Mouse (Mus musculus): ENCODE measurements around the gene Nphp4. TPM values are rescaled to one million over a fixed set of nuclear protein-coding genes. Genes with fewer than 3 reads are reported as not detected.
"Not testable (repeated sequence)": the region's sequence is repeated elsewhere in the genome, so short reads cannot be mapped to it uniquely, and the experiment has no call there.

Gene Nphp4
- total RNA-seq, 2 experiments from 2014 or later: 2.7 to 5.1 TPM

DNA sequence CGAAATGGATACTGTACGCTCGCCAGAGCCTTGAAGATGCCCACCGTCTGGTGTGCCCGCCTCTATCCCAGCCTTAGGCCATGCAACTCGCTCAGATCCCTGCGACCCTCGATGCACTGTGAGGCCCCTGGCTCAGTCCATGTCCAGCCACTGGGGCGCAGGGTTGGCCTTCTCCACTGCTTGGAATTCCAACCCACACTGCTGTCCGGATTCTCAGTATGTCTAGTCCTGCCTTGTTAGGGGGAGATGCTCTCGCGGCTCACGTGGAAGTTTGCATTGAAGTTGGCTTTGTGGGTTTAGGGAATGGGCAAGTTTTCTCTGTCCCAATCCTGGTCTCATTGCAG lies 1.7 kb downstream of the Nphp4 start:
- peak in 1 of 2 experiments; percentile 6 for DNase-seq

- DNase-seq: no peak
These were observed 3.9 kb downstream of the Nphp4 start for GRCm38 (mm10) chr4:152480426-152480825.

DNA sequence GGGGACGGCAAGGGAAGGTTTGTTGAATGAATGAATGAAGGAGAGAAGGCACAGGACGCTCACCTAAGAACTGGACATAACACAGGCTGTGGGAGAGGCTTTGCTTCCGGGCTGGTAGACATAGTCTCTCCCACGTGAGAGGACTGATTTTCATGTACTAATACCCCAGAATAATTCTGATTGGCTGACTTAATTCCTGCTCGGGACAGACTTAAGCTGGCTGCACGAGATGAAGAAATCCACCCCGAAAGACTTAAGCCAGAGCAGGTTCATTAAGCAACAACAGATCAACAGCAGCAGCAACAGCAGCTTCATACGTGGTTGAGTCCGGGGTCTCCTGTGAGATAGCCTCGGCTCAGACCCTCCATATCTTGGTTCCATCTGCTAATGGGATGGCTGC lies 11.5 kb downstream of the Nphp4 start:
- DNase-seq: no peak

- no peak for DNase-seq
These were observed 13.8 kb downstream of the Nphp4 start for GRCm38 (mm10) chr4:152490311-152490710.

DNA sequence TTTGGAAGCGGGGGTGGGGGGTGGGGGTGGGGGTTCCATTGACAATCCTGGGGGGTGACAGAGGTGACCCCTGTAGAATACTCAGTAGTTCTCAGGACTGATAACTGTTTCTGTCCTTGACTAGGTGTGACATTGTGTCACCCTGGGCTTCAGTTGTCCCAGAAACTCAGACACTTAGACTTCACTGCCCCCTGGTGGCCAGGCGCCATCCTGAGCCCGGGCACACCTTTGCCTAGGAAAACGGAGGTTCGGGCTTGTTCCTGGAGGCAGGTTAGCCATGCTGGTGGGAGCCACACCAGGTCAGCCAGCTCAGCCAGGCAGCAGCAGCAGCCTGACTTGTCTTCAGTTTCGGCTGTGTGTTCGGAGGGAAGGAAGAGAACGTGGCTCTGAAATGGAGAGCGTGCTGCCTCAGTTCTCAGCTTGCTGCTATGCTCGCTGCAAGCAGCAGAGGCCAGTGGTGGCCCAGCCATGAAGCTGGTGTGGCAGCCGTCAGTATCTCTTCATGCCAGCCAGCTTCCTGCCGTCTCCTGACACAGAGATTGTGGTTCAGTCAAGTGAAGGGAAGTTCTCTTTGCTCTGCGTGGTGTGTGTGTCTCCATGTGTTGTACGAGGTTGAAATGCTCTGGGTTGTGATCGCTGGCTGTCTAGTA lies 14.9 kb downstream of the Nphp4 start:
- DNase-seq: peak; percentile 68 to 80

DNA sequence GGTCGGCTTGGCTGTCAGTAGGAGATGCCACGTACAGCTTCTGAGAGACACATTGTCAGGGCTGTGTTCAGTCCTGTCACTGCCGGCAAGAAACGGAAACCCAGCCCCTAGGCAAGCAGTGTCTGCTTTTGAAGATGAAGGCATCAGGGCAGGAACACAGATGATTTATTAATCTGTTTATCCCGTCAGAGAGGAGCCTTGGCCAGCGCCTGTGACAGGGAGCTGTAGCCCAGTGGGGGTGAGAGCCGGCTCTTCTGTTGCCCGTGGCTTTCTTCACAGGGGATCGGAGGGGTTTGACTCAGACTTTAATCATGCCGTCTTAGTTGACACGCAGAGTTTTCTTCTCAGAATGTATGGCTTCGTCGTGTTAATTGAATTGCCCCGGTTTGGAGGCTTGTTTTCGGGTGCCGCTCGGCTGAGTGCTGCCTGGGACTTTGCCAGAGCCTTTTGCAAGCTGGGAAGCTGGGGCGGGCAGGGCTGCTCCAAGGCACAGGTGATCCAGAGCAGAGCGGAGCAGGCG lies 17.9 kb downstream of the Nphp4 start:
- peak; percentile 41 to 53 for DNase-seq

GRCm38 (mm10) chr4:152512221-152512925 lies 35.9 kb downstream of the Nphp4 start:
- no peak for DNase-seq

DNA sequence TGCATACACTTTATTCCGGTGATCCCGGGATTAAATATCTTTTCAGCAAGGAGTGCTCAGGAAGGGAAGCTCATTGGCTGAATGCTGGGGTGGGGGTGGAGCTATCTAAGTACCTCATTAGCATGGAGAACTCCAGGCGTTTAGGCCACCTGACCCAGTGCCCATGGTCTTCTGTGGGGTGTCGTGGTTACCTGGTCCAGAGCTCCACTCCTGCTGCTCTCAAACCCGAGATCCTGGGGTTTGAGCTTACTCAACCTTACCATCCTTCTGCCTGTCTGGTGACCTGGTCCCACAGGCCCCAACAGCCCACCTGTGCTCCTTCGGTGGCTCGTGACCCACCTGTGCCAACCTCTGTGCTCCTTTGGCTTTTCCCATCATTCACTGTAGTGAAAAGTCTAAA lies 38.4 kb downstream of the Nphp4 start:
- DNase-seq: no peak

- DNase-seq: no peak
These were observed 42.6 kb downstream of the Nphp4 start for GRCm38 (mm10) chr4:152519106-152519505.

GRCm38 (mm10) chr4:152520083-152520482 lies 43.6 kb downstream of the Nphp4 start:
- peak; percentile 49 to 61 for DNase-seq

- DNase-seq: peak; percentile 12 to 15
These were observed 56.4 kb downstream of the Nphp4 start for GRCm38 (mm10) chr4:152532872-152533271.

- DNase-seq: no peak
These were observed 63.2 kb downstream of the Nphp4 start for GRCm38 (mm10) chr4:152539756-152540155.

DNA sequence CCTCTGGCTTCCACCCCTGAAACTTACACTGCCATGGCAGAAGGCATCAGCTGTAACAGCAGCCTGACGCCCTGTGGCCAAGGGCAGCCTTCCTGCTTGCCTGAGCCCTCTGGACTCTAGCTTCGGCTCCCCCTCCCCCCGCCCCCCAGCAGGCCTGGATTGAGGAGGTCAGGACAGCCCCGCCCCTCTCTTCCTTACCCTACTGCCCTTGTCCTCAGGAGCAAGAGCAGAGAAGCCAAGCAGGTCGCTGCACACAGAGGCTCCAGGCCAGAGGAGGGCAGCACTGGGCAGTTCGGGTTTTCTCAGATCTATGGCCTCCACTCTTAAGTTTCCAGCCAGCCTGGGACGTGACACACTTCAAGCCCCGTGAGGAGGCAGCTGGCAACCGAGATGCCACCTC lies 64.7 kb downstream of the Nphp4 start:
- no peak for DNase-seq

- no peak for DNase-seq
These were observed 65.9 kb downstream of the Nphp4 start for GRCm38 (mm10) chr4:152542447-152542846.

DNA sequence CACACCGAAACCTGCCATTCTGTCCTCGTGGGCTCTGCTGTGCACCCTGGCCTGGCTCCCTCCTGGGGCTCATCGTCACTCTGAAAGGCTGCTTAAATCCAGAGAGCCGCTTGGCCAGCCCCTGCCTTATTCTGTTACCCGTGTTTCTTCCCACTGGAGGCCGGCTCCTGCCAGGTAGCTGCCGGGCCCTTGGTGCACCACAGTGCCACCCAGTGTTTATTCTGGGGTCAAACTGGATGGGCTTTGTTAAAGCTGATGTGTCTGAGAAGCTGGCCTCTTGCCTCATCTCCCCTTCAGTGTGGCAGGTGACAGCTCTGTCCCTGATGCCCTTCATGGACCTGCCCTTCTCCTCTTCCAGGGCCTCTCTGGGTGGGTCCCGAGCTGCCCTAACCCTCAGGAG lies 70.0 kb downstream of the Nphp4 start:
- no peak for DNase-seq

DNA sequence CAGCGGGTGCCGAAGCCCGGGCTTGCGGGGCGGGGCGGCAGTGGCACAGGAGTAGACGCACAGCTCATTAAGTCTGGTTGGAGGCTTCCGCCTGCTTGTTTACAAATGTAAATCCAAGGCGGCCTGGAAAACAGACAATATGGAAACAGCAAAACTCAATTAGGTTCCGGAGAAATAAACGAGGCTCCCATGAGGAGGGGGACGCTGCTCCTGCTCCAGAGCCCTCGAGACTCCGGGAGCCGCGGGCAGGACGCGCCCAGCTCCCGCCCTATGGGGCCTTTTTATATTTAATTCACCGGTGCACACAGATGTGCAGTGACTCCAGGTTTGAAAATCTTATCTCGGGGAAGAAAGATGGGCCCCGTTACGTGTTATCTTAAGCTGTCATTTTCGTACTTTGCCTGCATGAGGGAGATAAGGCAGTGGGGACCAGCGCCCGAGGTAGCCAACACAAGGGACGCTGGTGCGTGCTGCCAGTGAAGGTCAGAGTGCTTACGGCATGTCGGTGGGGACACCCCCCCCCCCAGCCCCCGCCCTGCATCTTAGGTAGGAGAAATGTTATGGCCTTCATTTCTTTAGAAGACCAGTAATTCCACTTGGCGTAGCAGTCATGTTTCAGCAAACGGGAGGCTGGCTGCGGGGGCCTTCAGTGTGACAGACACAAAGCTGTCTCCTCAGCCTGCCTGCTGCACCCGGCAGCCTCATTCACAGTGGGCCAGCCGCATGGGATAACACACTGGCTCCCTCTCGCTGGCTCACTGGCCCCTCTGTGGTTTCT lies 71.6 kb downstream of the Nphp4 start:
- DNase-seq: no peak

GRCm38 (mm10) chr4:152549507-152550202 lies 73.1 kb downstream of the Nphp4 start:
- no peak for DNase-seq

GRCm38 (mm10) chr4:152550203-152550549 lies 73.7 kb downstream of the Nphp4 start:
- no peak for DNase-seq

DNA sequence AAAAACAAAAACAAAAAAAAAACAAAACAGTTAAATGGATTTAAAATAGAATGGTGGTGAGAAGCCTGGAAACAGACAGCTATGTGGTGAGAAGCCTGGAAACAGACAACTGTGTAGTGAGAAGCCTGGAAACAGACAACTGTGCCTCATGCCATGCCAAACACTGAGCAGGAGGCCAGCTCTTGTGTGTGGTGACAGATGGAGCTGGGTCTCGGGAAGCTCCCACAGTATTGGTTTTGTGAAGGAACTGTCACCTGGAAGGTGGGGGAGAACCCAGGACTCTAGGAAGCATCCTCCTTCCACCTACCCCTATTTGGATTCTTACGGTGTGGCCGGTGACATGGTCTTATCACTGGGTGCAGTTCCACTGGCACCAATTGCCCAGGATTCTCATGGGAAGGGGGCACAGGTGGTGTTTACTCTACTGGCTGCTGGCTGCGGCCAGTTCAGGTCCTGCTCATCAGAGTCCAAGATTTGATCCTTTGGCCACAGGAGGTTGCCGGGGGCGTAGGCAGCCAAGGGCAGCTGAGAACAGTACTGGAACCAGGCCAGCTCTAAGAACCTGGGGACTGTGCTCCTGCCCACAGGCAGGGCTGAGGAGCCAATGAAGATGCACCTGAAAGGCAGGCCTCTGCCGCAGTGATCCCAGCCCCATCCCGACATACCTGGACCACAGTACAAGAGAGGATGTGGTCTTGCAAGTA lies 77.2 kb downstream of the Nphp4 start:
- DNase-seq: no peak

DNA sequence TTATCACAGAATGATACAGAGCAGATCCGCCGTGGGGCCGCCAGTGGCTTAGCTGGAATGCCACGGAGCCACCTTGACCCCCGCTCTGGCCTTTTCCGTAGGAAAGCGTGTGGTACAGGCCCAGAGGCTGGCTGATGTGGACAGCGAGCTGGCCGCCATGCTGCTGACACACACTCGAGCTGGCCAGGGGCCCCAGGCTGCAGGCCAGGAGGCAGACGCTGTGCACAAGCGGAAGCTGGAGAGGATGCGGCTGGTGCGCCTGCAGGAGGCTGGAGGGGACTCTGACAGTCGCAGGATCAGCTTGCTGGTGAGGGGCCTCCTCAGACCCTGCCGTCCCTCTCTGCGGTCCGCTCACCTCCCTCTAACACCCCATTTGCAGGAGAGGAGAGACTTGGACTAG lies 77.9 kb downstream of the Nphp4 start:
- DNase-seq: no peak

- DNase-seq: not testable (repeated sequence)
These were observed 79.3 kb downstream of the Nphp4 start for GRCm38 (mm10) chr4:152555806-152556205.

GRCm38 (mm10) chr4:152558246-152558645 lies 81.7 kb downstream of the Nphp4 start:
- peak; percentile 9 to 40 for DNase-seq

Measured in adrenal gland, postnatal 36 days (tissue).